Mouse (Mus musculus): ENCODE measurements at regions not wholly inside any gene's neighbourhood (a gene's known extent, or its start where the extent isn't known, plus 50 kb on each side); places are given as distances from the start of the nearest gene placed in this dataset.

DNA sequence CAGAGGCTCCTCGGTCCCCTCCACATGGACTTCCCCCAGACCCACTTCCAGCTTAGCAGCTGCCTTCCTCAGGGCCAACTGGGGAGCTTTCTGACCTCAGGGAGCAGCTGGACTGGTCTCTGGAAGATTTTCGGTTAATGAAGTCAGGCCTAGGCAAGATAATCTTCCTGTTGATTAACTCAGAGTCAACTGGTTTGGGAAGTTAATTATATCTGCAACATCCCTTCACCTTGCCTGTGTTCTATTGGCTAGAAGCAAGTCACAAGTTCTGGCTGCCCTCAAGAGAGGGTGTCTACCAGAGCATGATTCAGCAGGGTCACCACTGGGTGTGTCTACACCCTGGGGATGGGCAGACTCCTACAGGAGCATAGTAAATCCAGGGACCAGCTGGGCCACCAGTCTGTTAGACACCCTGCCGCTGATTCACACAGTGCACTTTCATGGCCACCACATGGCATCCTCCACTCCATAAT lies 53.9 kb upstream of the Maml3 start:
- DNase-seq (ENCODE audit: low spot score): no peak

DNA sequence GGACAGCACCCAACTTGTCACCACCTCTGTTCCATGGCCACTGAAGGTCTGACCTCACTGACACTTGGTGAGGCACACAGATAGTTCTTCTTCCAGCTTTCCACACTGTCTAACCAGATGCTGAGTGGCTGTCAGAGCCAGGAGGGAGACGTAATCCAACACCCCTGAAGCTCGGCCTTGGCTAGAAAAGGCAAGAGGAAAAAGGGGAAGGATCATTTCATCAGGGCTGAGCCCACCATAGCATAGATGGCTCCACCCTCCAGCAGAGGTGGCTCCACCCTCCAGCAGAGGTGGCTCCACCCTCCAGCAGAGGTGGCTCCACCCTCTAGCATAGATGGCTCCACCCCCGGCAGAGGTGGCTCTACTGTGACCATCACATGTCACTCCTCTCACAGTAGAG lies 56.8 kb upstream of the Maml3 start:
- DNase-seq (ENCODE audit: low spot score): no peak

DNA sequence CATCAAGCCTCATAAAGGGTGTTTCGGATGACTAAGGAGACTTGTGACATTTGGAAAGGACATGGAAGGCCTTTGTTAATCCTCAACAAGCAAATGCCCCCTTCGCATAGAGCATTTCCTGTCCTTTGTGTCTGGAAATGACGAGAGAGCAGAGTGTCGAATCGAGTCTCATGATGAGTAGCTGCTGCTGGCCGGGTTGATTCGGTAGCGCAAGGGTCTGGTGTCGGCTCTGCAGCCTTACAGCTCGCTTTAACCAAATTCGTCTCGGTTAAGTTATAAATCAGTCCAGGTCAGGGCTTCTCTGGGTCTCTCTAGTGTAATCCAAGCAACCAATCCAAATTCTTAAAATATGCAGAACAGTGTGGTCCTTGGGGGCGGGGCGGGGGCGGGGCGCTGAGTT lies 59.1 kb upstream of the Maml3 start:
- DNase-seq (ENCODE audit: low spot score): no peak

DNA sequence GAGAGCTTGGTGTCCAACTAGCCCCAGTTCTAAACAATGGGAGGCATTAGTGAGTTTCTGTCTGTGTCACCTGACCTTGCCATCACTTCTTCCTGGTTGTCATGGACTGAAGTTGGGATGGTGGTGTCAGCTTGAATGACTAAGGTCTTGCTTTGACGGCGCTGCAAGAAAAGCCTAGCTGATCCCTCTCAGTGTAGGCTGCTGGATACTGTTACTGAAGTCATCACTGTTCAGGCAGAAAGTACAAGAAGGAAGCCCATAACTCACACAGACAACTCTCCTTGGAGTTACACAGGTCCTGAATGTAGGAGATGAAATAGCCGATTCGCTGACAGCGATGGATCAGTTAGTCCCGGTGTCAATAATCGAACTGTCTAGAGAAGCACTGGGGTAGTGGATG lies 62.5 kb upstream of the Maml3 start:
- no peak for DNase-seq (ENCODE audit: low spot score)

DNA sequence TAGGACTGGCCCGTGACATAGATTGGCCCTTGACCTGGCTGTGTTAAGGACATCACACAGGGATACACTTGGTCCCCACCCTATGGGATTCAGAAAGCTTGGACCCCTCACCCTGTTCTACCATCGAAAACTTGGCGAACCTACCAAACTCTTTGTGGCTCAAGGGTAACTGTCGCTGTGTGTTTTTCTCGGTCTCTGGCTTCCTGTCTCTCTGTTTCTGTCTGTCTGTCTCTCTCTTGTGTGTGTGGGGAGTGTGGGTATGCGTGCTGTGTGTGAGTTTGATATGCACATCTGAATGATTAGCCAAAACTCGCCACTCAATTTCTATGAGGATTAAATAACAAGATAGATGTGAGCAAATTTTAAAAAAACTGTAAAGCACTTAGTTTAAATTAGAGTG lies 66.0 kb upstream of the Maml3 start:
- DNase-seq (ENCODE audit: low spot score): no peak

DNA sequence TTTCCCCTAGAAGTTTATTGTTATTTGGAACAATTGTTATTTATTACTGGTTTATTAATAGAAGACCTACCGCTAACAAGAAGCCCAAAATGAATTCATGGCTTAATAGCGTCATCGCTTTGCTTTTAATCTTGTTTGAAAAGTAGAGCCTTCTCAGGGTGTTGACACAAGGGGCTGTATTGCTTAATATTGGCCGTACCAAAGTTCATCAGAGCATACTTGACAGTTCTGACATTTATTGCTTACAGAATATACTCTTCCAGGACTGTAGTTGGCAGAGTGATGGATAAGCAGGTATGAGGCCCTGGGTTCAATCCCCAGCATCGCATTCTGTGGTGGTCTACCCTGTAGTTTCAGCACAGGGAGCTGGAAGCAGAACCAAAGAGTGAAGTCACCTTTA lies 66.4 kb upstream of the Maml3 start:
- DNase-seq (ENCODE audit: low spot score): no peak

DNA sequence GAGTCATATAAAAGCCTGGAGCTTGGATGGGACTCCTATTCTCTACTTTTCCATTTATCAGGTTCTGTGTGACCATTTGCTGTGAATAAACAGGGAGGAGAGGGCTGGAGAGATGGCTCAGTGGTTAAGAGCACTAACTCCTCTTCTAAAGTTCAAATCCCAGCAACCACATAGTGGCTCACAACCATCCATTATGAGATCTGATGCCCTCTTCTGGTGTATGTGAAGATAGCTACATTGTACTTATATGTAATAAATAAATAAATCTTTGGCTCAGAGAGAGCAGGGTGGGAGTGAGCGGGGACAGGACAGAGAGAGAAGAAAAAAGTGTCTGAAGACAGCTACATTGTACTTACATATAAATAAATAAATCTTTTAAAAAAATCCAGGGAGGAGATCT lies 68.6 kb upstream of the Maml3 start:
- DNase-seq (ENCODE audit: low spot score): no peak

DNA sequence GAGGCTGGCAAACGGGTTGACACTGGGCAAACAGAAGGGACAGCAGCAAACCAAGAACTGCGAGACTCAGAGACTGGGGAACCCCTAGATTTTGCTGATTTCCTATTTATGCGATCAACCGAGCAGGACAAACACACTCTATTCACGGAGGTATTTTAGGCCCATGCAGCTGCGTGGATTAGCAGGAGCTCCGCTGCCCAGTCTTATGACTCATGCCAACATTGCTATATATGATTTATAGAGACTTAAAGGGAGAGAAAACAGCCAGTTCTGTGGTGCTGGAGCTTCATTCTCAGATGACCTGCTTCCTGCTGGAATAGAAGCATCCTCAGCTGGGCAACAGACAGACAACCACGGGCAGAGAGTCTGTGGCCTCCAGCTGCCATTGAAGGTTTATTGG lies 71.2 kb upstream of the Maml3 start:
- DNase-seq (ENCODE audit: low spot score): no peak

DNA sequence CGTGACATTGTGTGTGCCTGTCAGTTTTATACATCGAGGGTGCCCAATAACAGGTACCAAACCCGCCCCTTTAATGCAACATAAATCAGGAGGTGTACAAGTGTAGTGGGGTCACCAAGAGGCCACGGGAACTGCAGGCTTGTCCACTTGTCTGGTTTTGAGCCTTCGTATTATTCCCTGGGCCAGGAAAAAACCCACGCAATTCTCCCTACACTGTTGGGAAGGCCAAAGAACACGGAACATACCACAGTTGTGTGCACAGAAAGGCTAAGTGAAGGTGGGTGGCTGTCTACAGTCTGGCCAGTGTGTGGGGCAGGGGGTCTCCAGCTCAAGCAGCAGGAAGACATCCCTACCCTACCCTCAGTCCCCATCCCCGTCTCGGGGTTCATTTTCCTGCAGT lies 74.0 kb upstream of the Maml3 start:
- peak; percentile 31 for DNase-seq (ENCODE audit: low spot score)

DNA sequence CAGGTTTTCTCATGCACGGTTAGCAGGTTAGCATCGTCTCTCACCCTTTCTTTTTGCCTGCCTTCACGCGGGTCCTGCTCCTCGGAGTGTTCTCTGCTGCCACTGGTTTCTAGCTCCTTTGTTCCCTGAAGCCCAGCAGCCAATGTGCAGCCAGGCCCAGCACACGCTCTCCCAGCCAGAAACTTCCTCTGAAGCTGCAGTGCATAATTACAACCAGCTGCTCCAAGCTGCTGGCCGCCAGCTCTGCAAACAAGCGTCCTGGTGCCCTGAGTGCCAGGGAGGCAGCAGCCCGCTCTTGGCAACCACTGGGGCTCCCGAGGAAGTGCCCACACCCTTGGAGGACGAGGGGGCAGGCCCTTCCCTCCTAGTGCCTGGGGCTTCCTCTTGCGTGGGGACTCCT lies 74.8 kb upstream of the Maml3 start:
- peak; percentile 90 for DNase-seq (ENCODE audit: low spot score)

DNA sequence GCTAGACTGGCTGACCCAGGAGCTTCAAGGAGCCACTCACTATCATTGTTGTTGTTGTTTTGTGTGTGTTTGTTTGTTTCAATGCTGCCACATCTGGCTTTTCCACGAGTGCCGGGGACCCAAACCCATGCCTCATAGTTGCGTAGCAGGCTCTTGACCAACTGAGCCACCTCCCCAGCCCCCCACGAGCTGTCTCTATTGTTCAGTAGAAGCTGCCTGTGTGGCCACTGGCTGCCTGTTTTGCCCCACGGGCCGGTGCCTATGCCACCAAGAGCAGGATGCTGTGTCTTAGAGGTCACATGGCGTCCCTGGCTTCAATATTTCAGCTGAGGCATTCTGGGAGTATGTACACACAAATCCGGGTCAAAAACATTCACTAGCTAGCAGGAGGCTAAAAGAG lies 75.4 kb upstream of the Maml3 start:
- peak; percentile 28 for DNase-seq (ENCODE audit: low spot score)

DNA sequence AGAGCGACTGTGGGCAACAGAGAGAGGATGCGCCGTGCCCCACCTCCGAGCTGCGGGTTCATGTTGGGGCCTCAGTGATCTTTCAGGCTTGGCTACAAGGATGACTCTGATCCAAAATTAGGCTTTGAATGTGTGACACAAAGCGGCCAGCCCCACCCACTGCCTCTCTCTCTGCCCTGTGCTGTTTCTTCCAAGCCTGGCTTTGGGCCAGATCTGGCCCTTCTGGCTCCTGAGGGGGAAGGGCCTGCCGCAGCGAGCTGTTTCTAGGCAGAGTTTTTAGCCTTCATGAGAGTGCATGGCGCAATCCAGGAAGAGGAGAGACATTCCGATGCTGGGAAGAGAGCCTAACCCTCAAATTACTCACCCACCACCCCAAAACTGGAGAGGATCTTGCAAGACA lies 75.9 kb upstream of the Maml3 start:
- DNase-seq (ENCODE audit: low spot score): peak; percentile 59

DNA sequence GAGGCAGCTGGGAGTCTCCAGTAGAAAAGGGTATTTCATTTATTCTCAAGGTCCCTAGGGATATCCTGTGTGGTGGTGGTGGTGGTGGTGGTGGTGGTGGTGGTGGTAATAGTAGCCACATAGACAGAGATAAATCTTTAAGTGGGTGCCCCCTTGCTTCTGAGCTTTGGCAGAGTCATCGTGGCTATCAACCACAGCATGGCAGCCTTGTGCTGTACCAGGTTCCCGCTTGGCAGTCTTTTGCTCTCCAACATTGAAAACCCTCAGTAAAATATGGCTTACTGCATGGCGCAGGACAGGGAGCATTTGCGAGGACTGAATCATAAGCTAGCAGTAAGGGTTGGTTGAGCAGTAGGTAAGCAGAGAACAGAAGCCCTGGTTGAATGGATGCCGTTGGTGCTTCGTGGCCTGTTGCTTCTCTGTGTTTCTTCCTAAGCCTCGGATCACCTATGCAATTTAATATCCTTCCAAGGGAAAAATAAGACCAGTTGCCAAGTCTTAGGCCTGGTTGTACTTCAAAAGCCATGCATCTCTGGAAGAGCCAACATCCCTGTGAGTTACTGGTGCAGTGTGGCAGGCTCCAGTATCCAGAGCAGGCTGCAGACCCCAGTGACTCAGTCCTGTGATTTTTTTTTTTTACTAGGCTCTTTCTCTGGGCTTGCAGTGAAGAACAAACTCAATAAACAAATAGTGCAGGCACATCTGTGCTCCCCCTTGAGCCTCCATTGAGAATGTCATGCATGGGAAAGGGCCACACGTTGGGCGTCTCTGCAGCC lies 76.6 kb upstream of the Maml3 start:
- no peak for DNase-seq (ENCODE audit: low spot score)

DNA sequence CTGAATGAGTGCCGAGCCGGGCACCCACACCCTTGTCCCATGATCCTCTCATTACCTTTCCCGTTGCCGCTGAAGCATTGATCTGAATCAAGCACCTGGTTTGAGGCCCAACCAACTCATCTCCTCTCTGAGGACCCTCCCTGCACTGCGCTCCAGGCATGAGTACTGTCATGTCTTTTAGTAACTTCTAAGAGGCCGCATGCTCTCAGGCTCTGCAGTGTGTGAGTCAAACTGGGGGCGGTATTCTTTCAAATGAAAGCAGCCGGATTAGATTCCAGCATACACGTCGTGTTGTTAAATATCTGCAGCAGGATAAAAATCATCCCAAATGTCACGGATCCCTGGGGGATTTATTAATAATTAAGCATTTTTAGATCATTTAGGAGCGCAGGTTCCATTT lies 79.4 kb upstream of the Maml3 start:
- no peak for DNase-seq (ENCODE audit: low spot score)

DNA sequence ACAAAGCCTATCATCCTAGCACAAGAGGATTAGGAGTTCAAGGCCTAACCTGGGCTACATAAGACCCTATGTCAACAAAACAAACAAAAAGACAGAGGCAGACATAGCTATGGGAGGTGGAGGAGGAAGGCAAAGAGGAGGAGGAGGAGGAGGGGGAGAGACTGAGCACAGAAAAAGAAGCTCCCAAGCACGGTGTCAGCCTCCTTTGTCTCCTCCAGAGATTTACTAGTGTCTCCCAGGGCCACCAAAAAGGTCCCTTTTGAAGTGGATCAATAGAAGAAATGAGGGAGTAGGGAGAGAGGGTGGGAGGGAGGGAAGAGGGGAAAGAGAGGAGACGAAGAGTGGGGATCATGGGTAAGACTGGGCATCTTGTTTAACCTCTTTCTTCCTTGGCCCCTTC lies 80.5 kb upstream of the Maml3 start:
- DNase-seq (ENCODE audit: low spot score): peak; percentile 18

DNA sequence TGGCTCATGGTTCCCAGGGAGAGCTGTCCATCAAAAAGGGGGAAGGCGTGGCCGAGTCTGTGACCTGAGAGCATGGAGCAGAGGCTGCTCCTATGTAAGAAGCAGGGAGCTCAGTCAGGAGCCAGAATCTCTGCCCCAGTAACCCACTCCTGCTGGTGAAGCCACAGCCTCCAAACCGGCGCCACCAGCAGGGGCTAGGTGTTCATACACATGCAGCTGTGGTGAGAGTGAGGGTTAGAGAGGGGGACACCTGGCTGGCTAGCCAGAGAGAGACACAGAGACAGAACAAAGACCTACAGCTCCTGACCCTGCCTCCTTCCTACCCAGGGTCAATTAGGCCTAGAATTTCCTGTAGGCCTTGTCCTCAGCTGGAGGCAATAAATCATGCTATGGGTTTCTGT lies 80.7 kb upstream of the Foxo1 start:
- DNase-seq (ENCODE audit: low spot score): peak; percentile 73

DNA sequence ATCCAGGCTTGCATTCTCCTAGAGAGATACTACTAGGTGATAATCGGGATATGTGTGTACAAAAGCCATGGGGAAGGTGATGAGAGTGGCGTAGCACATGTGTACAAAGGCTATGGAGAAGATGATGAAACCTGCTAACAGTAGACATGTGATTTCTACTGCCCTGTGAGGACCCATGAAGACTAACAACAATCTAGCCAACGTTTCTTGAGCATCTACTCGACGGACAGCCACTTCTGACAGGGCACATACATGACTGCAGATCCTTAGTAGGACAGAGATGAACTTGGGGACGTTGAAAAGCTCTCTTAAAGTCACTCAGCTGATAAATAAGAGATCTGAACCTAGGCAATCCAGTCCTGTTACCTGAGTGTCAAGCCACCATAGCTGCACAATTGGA lies 79.8 kb upstream of the Foxo1 start:
- DNase-seq (ENCODE audit: low spot score): no peak

DNA sequence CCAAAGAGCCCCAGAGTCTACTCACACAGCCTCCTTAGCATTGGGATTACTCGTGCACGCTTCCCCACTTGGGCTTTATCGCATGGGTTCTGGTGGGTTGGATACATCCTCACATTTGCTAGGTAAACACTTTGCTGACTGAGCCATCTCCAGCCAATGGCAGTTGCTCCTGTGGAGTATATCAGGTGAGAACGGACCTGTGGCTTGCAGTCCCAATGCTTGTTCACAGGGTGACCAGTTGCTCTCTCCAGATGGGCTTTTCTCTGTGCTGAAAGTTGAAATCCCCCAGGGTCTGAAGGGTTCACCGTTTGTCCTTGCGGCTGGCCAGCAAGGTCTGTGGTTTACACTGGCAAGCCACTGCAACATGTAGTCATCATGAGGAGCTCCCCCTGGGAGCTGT lies 79.1 kb upstream of the Foxo1 start:
- DNase-seq (ENCODE audit: low spot score): no peak

DNA sequence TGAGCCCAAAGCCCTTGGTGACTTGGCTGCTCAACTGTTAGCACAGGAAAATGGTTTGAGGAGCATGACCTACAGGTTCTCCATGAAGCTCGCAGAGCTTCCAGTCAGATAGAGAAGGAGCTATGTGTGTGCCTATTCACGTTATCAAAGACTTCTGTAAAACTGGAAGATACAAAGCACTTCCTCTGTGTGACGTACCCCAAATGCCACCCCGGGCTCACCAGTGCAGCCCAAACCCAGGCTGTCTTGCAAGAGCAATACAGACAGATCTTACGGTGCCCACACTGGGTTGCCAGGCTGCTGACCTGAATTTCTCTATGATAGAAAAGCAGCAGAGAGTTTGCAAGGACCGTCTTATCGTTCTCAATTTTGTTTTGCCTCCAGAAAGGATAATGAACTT lies 78.1 kb upstream of the Foxo1 start:
- DNase-seq (ENCODE audit: low spot score): no peak

DNA sequence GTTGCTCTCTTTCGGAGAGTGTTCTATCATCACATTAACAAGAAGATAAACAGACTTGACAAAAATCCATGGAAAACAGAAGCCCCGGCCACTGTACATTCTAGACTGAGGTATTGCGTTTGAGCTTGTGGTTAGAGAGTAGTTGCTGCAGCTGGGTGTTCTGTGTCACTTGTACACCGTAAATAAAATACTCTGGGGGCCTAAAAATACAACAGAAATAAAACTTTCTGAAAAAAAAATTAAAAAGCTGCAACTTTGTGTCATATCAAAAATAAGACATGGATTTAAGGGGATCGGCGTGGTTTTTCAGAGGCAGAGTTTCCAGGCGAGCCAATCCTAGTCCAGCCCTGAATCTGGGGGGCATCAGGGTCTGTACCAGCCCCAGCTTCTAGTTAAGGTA lies 75.1 kb upstream of the Foxo1 start:
- DNase-seq (ENCODE audit: low spot score): no peak

DNA sequence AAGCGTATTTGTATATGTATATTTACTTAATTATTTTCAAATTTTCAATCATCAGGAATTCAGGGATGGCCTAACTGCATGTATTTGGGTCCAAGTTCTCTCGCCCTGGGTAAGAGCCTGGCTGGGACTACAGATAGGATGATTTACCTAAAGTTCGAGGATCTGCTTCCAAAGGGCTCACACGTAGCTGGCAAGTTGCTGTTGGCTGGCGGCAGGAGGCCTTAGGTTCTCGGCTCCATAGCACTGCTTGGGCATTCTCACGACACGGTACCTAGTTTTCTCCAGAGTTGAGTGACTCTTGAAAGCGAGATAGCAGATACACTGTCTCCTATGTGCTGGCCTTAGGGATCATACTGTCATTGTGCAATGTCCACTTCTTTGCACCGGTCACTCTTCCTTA lies 73.9 kb upstream of the Foxo1 start:
- DNase-seq (ENCODE audit: low spot score): no peak

DNA sequence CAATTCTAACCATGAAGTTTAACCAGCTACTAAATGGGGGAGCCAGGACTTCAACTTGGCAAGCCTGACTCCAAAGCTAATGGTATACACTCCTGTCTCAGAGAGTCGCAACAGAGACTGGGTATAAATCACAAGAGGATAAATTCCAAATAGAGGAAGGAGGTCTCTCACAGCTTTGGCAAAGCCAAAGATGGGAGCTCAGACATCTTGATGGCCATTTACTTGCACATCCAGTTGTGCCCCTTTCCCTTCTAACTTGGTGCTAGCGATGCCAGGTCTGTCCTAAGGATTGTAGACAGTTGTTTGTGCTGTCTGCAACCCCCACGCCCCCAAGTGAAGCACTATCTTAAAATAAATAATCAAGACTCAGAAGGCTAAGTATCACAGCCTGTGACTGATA lies 72.7 kb upstream of the Foxo1 start:
- no peak for DNase-seq (ENCODE audit: low spot score)

DNA sequence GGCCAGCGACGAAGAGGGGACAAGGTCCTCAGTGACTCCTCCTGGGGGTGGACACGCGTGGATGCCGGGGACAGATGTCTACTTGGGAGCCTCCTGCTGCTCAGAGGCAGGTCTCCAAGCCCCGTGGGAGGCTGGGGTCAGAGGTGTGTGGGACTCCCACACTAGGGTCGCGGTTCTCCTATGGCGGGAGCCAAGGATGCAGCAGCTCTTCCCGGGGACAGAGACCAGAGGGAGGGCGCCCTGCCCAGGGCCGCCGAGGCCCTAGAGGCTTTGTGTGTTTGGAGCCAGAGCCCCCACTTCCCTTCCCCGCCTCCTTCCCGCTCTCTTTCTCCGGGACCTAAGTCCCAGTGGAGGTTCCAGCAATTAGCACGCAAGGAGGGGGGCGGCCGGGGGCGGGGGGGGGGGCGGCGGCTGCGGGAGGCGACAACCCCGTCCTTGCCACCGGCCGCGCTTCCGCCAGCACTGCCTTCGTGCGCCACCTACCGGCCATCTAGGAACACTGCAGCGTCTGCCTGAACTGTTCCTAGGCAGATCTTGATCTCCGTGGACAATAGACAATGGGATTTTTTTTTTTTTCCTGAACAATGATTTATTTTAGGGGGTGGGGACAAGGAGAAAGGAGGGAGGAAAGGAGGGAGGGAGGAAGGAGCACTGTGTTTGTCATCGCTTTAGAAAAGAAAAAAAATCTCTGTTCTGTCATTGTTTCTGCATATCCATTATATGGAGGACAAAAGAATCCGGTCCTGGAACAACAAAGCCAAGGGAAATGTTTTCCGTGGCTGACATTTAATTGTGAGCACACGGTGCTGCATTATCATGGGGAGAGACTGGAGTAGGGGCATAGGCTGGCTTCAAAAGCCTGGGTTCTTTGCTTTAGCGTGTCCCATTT lies 71.8 kb upstream of the Foxo1 start:
- peak; percentile 96 for DNase-seq (ENCODE audit: low spot score)

DNA sequence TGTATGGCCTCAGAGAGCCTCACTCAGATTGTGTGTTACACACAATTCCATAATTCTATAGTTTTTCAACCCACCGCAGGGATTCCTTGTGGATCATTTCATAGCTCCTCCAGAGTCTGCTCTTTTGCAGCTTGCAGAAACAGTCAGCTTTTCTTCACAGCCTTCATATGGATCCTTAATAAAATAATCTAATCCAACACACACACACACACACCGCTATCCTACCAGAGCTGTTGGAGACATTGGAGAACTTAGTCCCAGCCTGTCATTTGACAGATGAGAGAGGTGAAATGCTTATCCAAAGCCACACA lies 71.2 kb upstream of the Foxo1 start:
- no peak for DNase-seq (ENCODE audit: low spot score)

Data from embryo, embryonic 10 days (tissue).